Mouse (Mus musculus): ENCODE data around the gene Fam216b.

- TF ChIP-seq CTCF (IDR thresholded peaks at IDR 0.05; ENCODE audit: low read depth, low read length) (no peak), POLR2A (IDR thresholded peaks at IDR 0.05; ENCODE audit: borderline replicate concordance, low read depth, low read length) (no peak)
Observed at GRCm38 (mm10) chr14:78110871-78111270, 22.1 kb upstream of the Fam216b start.
